Mouse (Mus musculus) kidney, embryonic 16.5 days (tissue): ENCODE measurements around the gene Ppef2. TPM values are rescaled to one million over a fixed set of nuclear protein-coding genes. Genes with fewer than 3 reads are reported as not detected.

ENCODE experiments used
- ATAC-seq: fragments of 200-750 bp; cut with Nextera tagmentation; 2 replicates; pipeline ENCODE4 v1.8.0; 2017; ENCODE audit warnings: moderate TSS enrichment; ENCODE audit not compliant: low FRiP score, low TSS enrichment
- H3K27ac ChIP-seq: fragments of 300-500 bp; sonication (generic); 2 replicates; pipeline ENCODE4 v1.5.1; 2014; ENCODE audit warnings: low read length
- H3K27me3 ChIP-seq: fragments of 300-500 bp; sonication (generic); 2 replicates; pipeline ENCODE4 v1.6.1; 2014; ENCODE audit warnings: low read length, control low read depth, mixed read lengths; ENCODE audit not compliant: insufficient read depth
- H3K36me3 ChIP-seq: fragments of 300-500 bp; sonication (generic); 2 replicates; pipeline ENCODE4 v1.6.1; 2014; ENCODE audit warnings: low read length, control low read depth, mixed read lengths; ENCODE audit not compliant: insufficient read depth
- H3K4me1 ChIP-seq: fragments of 300-500 bp; sonication (generic); 2 replicates; pipeline ENCODE4 v1.6.1; 2014; ENCODE audit warnings: low read length, control low read depth, mixed read lengths; ENCODE audit not compliant: insufficient read depth
- H3K4me2 ChIP-seq: fragments of 300-500 bp; sonication (generic); replicated peaks from 2 replicates; pipeline ENCODE4 v1.6.1; 2014; ENCODE audit warnings: low read depth, low read length
- H3K4me3 ChIP-seq: fragments of 300-500 bp; sonication (generic); 2 replicates; pipeline ENCODE4 v1.5.1; 2014; ENCODE audit warnings: mild to moderate bottlenecking, low read length
- H3K9ac ChIP-seq: fragments of 300-500 bp; sonication (generic); replicated peaks from 2 replicates; pipeline ENCODE4 v1.6.1; 2014; ENCODE audit warnings: low read length
- H3K9me3 ChIP-seq: fragments of 300-500 bp; sonication (generic); 2 replicates; pipeline ENCODE4 v1.6.1; 2016; ENCODE audit warnings: low read length, control low read depth
- WGBS: fragments of 180-500 bp; shearing (Covaris S2); extraction: QIAGEN DNeasy Blood & Tissue Kit; methylation state at CpG from one replicate; pipeline ENCODE4 v1.1.7; 2014; 5-methylcytosine and 5-hydroxymethylcytosine counted together
- polyA plus RNA-seq: library from polyadenylated mRNA; unstranded; fragments of >200 nt; fragmentation: Nextera tagmentation; extraction: Ambion mirVana; gene quantifications from 2 replicates; pipeline ENCODE4 v1.2.1, GENCODE M21; 2015

The Ppef2 gene
- polyA plus RNA-seq, 1 experiment from 2014 or later: 0.37 TPM

DNA sequence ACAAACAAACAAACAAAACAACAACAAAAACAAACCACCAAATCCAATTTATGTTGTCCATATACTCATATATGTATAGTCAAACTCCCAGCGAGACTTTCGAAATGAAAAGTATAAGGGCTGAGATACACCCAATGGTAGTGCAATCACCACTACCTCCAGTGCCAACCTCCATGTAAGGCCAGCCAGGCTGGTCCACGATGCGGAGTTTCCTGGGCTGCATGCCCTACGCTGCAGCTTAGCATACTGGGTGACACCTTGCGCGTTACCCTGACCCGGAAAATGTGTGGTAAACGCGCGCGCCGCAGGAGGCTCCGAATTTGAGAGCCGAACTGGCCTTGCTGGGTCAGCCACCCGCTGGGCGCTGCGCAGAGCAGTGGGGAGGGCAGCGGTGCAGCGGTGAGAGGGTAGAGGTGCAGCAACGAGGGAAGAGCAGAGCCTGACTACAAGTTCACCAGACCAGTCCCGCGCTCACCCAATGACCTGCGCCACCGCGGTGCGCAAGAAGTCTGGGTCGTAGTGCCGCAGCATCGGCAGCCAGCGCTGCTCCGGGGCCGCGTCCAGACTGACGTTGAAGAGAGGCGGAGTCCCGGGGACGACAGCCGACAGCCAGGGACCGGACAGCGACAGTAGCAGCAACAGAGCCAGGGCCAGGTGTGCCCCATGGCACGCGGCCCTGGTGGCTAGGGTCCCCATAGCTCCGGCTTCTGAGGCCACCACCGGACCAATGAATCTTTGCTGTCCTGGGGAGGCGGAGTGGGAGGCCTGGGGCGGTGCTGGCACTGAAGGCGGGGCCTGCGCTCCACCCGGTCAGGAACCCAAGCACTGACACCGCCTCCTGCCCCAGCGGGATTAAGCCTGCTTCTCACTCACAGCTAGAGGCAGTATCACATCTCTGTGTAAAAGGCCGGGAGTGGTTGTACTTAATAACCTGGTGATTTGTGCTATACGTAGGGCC is 21.6 kb upstream of the Ppef2 start, which contains the start of gene Naaa:
Naaa (minus strand) TSS at position 734 of the 958 bp plus-strand sequence.
- Histone ChIP-seq H3K27ac (peak within 1 kb of the TSS; percentile 50; the same call in 1 of the 2 replicates), H3K4me2 (peak within 1 kb of the TSS; percentile 90), H3K27me3 (no peaks in the 10 kb centered on the region), H3K9me3 (no peaks in the 10 kb centered on the region), H3K4me3 (peak within 1 kb of the TSS; percentile 72), H3K4me1 (peaks cover 9% of the 10 kb centered on the region; the same call in 1 of the 2 replicates), H3K9ac (peak within 1 kb of the TSS; percentile 75), H3K36me3 (no peaks in the 10 kb centered on the region)
- 3% methylated on average over 54 of the region's 54 CpGs for WGBS
- ATAC-seq: peak; percentile 97

DNA sequence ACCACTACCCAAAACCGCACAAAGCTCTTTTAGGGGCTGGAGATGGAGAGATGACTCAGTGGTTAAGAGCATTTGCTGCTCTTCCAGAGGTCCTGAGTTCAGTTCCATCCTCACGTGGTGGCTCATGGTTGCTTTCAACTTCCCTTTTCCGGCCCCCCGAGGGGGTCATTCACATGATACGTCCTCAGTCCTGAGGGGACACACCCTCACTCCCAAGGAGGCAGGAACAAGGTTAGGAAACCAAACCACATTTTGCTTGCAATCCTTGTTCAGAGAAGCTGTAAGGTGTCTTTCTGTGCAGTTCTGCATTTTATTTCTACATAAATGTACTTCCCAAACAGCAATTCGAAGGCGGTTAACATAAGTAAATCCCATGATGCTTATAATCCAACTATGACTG is 14.4 kb upstream of the Ppef2 start:
- Histone ChIP-seq H3K27me3 (no peaks in the 10 kb centered on the region), H3K4me2 (no peak overlapping the region), H3K9ac (no peak overlapping the region), H3K36me3 (no peaks in the 10 kb centered on the region), H3K9me3 (no peaks in the 10 kb centered on the region), H3K4me1 (no peaks in the 10 kb centered on the region), H3K27ac (no peak overlapping the region), H3K4me3 (no peak overlapping the region)
- 88% methylated on average over 7 of the region's 7 CpGs for WGBS
- ATAC-seq: no peak

DNA sequence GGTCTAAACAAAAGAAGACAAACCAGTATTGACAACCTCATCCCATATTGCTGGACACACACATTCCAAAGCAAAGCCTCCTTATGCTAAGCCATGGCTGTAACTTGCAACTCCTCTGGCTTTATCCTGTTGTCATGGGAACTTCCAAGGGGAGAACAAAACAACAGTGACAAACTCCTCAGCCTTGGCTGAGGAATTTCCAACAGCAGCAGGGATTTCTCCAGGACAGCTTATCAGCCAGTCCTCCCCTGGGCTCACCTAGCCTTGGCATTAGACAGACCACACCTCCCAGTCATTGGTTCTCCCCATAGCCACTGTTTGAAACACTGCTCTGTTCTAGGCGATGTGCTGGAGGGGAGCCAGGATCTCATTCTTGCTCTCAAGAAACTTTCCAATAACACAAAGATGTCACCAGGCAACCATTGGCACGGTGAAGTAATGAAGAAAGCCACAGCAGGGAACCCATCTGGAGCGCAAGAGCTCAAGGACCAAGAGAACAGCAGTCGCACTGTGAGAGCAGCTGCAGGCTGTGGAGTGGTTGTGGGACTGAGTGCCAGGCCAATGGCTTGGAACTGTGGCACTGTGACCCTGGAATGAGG is 7.8 kb upstream of the Ppef2 start:
- H3K4me2 ChIP-seq: no peak overlapping the region
- peak overlapping the region; percentile 58 for H3K27ac ChIP-seq
- H3K4me1 ChIP-seq: peaks cover 11% of the 10 kb centered on the region
- H3K36me3 ChIP-seq: no peaks in the 10 kb centered on the region
- ATAC-seq: peak; percentile 76
- no peak overlapping the region for H3K4me3 ChIP-seq
- H3K27me3 ChIP-seq: no peaks in the 10 kb centered on the region
- WGBS: 42% methylated on average over 4 of the region's 4 CpGs
- H3K9me3 ChIP-seq: no peaks in the 10 kb centered on the region
- no peak overlapping the region for H3K9ac ChIP-seq

DNA sequence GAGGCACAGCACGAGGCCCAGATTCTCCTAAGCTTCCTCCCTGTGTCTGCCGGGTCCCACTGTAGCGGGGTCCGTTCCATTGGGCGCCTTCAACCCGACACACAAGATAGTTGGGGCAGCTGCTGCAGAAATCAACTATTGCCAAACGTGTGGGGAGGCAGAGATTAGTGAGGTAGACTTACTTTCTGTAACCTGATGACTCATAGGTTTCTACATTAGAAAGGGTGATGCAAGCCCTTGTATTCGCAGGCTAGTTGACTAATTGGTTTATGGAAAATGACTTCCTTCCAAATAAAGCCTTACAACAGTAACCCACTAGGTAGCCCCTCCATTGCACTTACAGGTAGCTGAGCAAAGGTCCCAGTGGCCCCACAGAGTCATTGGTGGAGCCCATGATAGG is 6.6 kb upstream of the Ppef2 start:
- Histone ChIP-seq H3K9ac (no peak overlapping the region), H3K4me2 (no peak overlapping the region), H3K36me3 (no peaks in the 10 kb centered on the region), H3K27me3 (no peaks in the 10 kb centered on the region), H3K4me1 (peaks cover 14% of the 10 kb centered on the region), H3K27ac (no peak overlapping the region), H3K9me3 (no peaks in the 10 kb centered on the region), H3K4me3 (no peak overlapping the region)
- 85% methylated on average over 8 of the region's 8 CpGs for WGBS
- no peak for ATAC-seq

DNA sequence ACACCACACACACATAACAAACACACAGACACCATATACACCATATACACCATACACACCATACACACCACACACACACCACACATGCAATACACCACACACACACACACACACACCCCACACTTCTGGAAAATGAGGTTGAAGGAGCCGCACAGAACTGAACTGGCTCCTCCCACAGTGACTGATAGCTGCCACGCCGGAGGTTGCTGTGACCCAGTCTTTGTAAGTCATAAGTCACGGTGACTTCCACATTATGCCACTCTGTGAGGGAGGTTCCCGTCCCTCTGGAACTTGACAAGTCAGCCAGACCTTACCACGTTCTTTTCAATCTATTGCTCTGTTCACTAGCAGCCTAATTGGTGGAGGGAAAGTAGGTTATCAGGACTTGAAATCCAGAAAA is 1.6 kb downstream of the Ppef2 start:
- Histone ChIP-seq H3K9me3 (peaks cover 5% of the 10 kb centered on the region; the same call in 1 of the 2 replicates), H3K4me3 (no peak overlapping the region), H3K4me1 (peaks cover 19% of the 10 kb centered on the region), H3K36me3 (no peaks in the 10 kb centered on the region), H3K9ac (no peak overlapping the region), H3K27ac (no peak overlapping the region), H3K4me2 (no peak overlapping the region), H3K27me3 (no peaks in the 10 kb centered on the region)
- ATAC-seq: no peak; the same call in 1 of the 2 replicates
- 31% methylated on average over 6 of the region's 6 CpGs for WGBS

GRCm38 (mm10) chr5:92252797-92253343 is 3.2 kb downstream of the Ppef2 start:
- WGBS: 33% methylated on average over 18 of the region's 18 CpGs
- Histone ChIP-seq H3K4me3 (no peak overlapping the region), H3K9ac (no peak overlapping the region), H3K27ac (no peak overlapping the region), H3K36me3 (no peaks in the 10 kb centered on the region), H3K9me3 (peaks cover 5% of the 10 kb centered on the region; the same call in 1 of the 2 replicates), H3K4me2 (no peak overlapping the region), H3K4me1 (peaks cover 16% of the 10 kb centered on the region), H3K27me3 (no peaks in the 10 kb centered on the region)
- ATAC-seq: no peak

- WGBS: 94% methylated on average over 6 of the region's 6 CpGs
- Histone ChIP-seq H3K4me2 (no peak overlapping the region), H3K27ac (no peak overlapping the region), H3K36me3 (no peaks in the 10 kb centered on the region), H3K9me3 (peaks cover 5% of the 10 kb centered on the region; the same call in 1 of the 2 replicates), H3K4me1 (peaks cover 10% of the 10 kb centered on the region), H3K9ac (no peak overlapping the region), H3K27me3 (no peaks in the 10 kb centered on the region), H3K4me3 (no peak overlapping the region)
- ATAC-seq: no peak
These were observed 4.0 kb downstream of the Ppef2 start for GRCm38 (mm10) chr5:92252031-92252430.

- no peaks in the 10 kb centered on the region for H3K27me3 ChIP-seq
- peaks cover 5% of the 10 kb centered on the region; the same call in 1 of the 2 replicates for H3K9me3 ChIP-seq
- no peak overlapping the region for H3K4me2 ChIP-seq
- no peak for ATAC-seq
- no peak overlapping the region for H3K4me3 ChIP-seq
- H3K36me3 ChIP-seq: no peaks in the 10 kb centered on the region
- no peak overlapping the region for H3K9ac ChIP-seq
- WGBS: 77% methylated on average over 11 of the region's 11 CpGs
- no peaks in the 10 kb centered on the region for H3K4me1 ChIP-seq
- no peak overlapping the region for H3K27ac ChIP-seq
These were observed 7.5 kb downstream of the Ppef2 start for GRCm38 (mm10) chr5:92248614-92249013.

GRCm38 (mm10) chr5:92245483-92245882 is 10.6 kb downstream of the Ppef2 start:
- Histone ChIP-seq H3K9ac (no peak overlapping the region), H3K36me3 (no peaks in the 10 kb centered on the region), H3K27ac (no peak overlapping the region), H3K4me1 (no peaks in the 10 kb centered on the region), H3K27me3 (no peaks in the 10 kb centered on the region), H3K4me2 (no peak overlapping the region), H3K9me3 (peaks cover 5% of the 10 kb centered on the region; the same call in 1 of the 2 replicates), H3K4me3 (no peak overlapping the region)
- ATAC-seq: no peak
- 89% methylated on average over 9 of the region's 9 CpGs for WGBS
